Mouse (Mus musculus): Measurements from ENCODE around the gene Npsr1.

Npsr1 gene

DNA sequence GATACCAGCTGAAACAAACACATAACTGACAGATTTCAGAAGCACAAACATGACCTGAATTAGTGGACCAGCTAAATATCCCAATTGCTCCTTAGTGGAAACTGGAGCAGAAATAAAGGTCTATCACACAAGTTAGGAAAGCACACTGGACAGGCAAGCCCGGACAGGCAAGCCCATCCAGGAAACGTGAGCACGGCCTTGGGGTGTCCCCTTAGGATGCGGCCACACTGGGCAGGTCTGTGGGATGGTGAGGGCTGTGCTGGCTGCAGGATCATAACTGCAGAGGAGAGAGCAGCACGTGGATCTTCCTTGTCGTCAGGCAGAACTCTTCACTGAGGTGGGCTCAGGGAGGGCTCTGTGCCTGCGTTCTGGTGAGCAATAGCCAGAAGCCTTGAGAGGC lies at the start of gene Npsr1:
Gene Npsr1, plus strand, starts transcription at position 301 of the 400 bp plus-strand sequence.
- no peak for DNase-seq (ENCODE audit: low spot score)

DNA sequence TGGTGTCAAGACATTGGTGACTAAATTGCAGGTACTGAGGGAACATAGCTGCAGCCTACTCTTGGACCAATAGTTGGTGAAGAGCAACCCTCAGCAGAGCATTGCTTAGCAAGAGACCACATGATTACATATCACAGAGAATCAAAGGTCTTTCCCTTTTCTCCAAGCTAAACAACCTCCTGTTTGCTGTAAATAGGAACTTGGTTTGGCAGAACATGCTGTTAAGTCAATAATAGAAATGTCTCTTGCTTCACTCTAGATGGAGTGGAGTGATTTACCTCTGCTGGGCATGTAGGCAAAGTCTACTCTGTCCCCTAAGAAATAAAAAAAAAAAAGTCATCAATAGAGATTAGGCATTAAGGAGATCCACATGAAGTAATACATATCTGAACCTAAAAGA lies 46.3 kb upstream of the Npsr1 start:
- no peak for DNase-seq (ENCODE audit: low spot score)

DNA sequence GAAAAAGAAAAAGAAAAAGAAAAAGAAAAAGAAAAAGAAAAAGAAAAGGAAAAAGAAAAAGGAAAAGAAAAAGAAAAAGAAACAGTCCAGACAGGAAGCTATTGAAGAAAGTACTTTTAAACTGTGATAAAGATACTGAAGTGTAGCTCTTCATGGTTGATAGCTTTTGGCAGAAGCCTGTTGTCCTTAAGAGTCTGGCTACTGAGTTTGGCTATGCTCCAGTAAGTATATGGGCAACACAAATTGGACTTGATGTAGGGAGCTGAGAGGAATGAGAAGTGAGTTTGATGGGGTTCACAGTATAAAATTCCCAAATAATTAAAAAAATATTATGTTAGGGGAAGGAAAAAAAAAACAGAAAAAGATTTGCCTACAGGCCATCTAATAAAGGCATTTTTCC lies 34.5 kb upstream of the Npsr1 start:
- no peak for DNase-seq (ENCODE audit: low spot score)

DNA sequence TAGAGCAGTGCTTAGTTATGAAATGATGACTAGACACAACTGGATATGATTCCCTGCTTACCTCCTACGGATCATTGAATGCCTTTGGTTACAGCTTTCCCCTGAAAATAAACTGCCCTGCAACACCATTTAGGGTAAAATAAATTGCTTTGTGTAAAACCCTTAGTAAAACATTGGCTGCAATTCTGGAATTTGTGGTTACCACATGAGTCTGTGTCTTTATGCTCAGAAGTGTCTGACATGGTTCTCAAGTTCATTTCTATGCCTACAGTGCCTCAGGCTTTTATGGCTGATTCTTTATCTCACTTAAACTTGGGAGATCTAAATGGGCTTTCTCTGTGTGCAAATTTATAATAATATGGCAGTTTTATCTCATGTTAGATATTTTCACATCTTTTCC lies 26.1 kb upstream of the Npsr1 start:
- no peak for DNase-seq (ENCODE audit: low spot score)

DNA sequence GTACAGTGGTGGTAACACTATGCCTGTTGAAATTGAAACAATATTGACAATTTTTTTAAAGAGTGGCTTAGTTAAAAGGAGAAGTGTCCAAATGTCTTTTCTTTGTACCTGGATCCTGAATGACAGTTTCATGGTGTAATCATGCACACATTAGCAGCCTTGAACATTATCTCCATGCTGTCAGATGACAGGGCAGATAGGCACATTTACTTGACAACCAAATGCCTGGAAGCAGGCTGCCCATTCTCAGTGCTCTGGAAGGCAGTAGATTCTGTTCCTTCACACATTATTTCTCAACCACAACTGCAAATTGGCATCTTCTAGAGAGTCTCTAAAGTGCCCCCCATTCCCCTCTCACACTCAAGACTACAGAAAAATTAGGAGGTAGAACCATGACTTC lies 20.2 kb upstream of the Npsr1 start:
- DNase-seq (ENCODE audit: low spot score) = no peak

DNA sequence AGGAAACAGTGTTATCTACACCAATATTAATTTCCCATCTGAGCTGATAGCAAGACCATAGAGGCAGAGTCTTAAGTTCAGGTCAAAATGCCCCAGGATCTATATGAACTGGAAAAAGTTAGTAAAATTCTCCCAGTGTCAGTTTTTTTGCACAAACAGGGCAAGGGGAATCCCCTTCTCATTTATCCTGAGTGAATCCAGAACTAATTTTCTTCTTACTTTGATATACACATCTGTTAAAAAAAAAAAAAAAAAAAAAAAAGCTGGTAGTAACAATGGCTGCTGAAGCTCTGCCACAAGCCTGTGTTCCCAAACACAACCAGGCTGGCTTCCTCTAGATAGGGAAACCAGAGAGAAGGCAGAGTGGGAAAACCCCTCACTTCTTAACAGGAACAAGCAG lies 5.9 kb upstream of the Npsr1 start:
- DNase-seq (ENCODE audit: low spot score) = no peak

DNA sequence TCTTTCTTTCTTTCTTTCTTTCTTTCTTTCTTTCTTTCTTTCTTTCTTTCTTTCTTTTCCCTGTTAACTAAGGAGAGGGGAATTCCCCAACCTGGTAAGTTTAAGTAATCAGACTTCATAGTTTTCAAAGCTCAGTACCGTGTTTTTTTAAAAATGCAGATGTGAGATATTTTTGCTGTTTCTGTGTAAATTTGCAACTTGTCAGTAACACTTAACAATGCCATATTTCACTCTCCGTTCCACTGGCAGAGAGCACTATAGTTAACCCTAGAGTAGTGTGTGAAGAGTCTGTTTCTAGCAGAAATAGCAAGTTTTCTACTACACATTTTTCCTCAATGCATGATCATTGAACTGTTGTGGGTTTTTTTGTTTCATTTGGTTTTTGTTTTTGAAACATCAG lies 730 bp downstream of the Npsr1 start:
- no peak for DNase-seq (ENCODE audit: low spot score)

DNA sequence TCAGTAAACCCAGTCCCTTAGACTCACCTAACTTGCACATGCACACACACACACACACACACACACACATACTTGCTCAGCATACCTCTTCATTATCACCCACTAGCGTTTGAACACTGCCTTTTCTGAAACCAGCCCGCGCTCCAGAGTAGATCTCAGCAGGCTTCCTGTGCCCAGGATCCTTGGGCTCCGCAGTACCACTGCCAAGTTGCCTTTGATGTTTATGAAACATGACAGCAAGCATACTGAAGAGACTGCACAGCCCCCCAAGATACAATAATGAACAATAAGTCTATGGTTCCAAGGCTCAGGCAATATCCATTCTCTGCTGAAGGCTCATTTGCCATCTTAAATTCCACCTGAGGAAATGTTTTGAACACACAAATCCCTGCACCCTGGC lies 1.8 kb downstream of the Npsr1 start:
- no peak for DNase-seq (ENCODE audit: low spot score)

DNA sequence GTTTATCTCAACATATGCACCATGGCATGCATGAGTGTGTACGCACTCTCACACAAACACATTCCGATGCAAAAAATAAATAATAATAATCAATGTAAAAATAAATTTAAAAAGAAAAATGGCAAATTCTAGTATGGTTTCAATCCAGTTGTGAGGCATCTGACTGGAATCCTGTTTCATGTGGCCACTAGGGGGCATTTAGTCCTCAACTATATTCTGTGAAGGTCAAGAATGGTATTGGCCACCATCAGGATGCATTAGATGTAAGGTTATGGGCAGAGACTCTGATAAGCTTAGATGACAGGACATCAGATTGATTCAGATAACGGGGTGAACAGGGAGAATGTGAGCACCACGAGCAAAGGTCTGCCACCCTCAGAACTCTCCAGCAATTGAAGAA lies 21.6 kb downstream of the Npsr1 start:
- no peak for DNase-seq (ENCODE audit: low spot score)

DNA sequence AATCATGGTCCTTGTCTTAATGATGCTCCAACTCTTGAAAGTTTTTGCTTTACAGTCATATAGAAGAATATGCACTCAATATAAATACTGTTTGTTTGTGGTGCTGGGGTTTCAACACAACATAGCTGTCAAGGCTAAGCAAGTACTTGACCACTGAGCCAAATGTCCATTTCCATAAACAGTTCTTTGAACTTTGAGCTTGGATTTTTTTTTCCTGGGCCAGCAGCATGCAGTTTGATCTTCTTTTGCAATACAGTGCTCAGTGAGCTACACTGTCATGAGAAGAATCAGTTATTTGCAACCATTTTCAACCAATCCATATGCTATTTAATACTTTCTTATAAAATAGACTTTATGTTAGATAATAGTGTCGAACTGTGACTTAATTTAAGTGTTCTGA lies 35.3 kb downstream of the Npsr1 start:
- DNase-seq (ENCODE audit: low spot score) = no peak

DNA sequence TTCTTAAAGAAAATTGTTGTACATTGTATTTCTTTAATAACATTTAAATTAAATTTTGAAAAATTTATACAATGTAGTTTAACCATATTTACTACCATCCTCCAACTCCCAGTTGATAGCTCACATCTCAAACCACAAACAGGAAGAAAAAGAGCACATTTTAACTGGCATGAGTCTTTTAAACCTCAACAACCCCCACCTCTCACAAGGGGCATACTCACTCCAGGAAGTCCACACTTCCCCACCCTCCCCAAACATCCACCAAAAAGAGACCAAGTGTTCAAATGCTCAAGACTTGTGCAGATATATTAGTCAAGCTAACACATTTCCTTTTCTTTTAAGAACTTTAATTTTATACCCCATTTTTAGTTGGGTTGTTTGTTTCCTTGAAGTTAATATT lies 38.6 kb downstream of the Npsr1 start:
- DNase-seq (ENCODE audit: low spot score) = no peak

DNA sequence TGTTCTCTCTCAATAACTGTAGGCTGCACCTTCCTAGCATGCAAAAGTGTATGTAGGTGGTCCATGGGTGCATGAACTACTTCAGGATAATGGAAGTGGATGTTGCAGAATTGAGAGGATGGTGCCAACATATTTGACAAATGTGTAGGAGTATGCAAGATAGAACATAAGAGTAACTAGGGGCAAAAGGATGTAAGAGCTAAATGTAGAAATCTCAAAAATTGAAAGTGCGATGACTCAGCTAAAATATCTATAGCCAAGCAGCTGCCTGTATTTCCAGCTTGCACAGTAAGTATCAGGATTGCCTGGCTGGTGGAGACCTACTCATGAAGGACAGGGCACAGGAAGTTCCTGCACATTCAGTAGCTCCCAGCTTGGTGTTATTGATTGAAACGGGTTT lies 46.5 kb downstream of the Npsr1 start:
- DNase-seq (ENCODE audit: low spot score) = no peak

DNA sequence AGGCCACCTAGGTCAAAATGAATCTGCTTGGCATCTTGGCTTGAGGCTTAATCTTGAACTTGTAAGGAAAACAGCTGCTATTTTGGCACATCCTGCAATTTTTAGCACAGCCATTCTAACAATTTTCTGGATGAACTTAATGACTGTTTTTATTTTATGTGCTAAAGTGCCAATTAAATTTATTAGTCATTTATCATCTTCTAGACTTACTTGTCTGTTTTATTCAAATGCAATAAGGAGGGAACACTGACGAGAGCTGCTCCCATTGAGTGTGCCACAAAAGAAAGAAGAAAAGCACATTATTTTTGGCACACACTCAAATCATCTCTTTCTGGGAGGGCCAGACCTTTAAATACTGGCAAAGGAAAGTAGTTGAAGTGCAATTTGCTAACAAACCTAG lies 59.4 kb downstream of the Npsr1 start:
- no peak for DNase-seq (ENCODE audit: low spot score)

DNA sequence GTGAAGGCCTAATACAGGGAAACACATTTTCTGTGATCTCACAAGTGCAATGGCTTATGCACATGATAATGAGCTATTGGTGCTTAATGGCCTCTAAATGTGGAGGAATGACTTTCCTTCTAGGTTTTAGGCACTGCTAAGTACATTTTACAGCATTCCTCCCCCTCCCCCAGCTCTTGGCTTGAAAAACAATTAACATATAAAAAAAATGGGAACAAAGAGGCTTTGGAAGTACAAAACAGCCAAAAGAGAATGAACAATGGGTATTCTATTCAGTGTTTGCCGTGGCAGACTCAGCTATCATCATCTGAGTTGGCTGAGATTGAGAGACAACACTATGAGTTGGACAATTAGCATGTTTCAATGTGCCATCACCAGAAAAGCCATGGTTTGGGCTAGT lies 62.6 kb downstream of the Npsr1 start:
- DNase-seq (ENCODE audit: low spot score) = no peak

DNA sequence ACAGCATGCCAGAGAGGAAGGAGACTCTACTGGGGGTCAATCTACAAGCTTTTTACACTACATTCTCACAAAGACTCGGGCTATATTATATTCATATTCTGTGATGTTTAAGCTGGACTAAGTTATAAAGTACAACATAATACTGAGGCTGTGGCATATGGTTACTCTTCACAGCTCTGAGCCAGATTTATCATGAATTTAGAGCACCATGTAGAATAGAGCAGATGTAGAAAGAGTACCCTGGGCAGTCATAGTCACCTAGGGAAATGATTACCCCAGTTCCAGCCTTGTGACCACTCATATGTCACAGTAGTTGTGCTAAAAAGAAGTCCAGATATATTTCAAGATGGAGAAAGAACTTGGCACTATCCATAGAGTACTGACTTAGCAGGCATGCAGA lies 70.7 kb downstream of the Npsr1 start:
- DNase-seq (ENCODE audit: low spot score) = no peak

DNA sequence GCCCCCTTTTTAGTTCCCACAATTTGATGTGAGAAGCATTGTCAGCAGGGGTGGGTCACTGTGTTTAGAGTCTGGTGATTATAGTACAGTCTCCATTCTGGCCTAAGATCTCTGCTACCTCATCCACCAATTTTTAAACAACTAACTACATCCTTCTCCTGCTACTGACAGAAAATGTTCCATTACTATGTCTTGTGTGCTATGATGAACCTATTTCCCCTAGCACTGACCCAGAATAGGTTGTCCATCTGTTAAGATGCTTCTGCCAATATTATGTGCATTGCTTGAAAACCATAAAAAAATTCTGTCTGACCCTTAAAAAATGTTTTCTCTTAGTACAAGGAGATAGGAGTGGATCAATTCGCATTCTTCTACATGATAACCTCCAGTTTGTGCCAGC lies 72.9 kb downstream of the Npsr1 start:
- no peak for DNase-seq (ENCODE audit: low spot score)

DNA sequence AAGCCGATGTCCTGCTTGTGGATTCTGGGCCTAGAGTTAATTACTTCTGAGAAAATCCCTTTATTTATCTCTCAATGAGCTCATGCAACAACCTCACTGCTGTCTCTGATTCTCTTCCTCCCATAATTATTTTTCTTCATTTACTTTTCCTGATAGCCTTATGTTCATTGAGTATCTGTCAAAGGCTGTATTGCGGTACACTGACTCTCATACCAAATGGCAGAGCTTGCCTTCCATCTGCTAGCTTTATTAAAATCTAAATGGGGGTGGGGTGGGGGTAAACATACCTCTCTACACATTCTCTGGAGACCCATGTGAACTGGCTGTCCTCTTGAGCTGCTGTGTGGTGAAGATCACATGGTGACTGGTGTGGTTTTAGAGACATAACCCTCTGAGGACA lies 80.9 kb downstream of the Npsr1 start:
- no peak for DNase-seq (ENCODE audit: low spot score)

DNA sequence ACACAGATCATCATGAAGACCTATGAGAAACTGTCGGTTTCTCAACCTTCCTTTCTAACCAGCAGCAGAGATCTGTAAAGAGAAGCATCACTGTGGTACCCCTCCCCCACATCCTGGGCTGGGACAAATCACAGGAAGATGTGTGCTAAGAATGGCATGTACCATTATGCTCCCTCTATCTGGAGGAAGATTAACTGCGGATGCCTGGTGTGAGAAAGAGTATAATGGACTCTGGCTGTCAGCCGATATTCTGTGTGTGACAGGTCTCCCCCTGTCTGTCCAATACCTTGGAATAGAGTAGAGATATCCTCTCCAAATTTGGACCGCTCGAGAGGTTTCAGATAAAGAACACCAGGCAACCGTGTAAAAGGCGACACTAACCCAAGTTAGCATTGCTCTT lies 83.1 kb downstream of the Npsr1 start:
- no peak for DNase-seq (ENCODE audit: low spot score)

DNA sequence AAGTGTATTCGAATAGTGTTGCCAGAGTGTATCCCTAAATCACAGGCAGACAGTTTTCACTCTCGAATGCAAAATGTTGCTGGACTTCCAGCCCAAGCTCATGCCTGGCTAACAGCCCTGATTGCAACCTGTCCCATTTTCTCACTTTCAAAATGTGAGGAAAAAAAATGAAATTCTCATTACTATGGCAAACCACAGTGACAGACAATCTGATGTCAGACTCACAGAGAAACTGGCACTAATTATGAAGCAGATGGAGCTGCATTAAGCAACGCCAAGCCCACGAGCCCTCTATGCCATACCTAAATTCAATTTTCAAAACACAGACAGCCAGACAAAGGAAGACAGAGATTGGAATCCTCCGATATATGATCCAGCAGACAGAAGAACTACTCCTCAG lies 88.5 kb downstream of the Npsr1 start:
- no peak for DNase-seq (ENCODE audit: low spot score)

DNA sequence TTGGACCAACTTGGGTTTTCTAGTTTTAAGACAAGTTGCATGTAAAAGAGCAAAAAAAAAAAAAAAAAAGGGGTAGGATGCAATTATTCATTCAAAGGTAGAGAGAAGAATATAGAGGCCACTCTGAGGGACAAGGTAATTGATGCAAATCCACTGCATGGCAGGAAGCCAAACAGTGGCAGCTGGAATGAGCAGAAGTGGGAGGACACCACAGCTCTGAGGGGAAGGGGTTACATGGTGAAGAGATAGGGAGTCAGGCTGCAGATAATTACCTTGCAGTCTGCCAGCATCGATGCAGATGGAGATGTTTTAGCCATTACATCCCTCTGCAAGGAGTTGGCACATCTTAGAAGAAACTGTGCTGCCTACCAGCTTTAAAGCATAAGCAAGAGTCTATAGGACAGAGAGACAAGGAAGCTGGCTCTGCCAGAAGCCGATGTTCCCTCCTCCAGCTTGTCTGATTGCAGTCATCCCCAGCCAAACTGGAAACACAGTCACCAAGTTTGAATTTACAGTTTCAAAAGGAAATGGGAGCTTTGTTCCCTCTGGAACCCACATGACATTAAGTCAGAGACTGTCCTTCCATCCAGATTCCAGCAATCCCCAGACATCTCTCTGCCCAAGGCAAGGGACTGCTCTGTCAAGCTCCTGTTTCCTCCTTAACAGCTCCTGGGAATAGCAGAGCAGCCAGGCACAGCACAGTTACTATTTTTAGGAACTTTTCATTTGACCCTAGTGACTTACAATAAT lies 91.9 kb downstream of the Npsr1 start:
- DNase-seq (ENCODE audit: low spot score) = no peak

DNA sequence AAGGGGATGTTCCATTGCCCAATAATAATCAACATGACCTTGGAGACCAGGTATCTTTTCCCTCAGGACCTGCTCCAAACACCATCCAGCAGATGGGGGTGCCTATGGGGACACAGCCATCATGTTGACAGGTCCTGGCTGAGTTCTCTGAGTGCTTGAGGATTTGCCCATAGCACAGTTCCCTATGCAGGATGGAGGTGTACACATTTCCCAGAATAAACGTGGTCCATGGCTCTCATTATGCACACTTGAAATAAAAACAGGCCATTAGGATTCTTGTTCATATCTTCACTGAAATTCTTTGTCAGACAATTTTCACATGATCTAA lies 92.4 kb downstream of the Npsr1 start:
- no peak for DNase-seq (ENCODE audit: low spot score)

DNA sequence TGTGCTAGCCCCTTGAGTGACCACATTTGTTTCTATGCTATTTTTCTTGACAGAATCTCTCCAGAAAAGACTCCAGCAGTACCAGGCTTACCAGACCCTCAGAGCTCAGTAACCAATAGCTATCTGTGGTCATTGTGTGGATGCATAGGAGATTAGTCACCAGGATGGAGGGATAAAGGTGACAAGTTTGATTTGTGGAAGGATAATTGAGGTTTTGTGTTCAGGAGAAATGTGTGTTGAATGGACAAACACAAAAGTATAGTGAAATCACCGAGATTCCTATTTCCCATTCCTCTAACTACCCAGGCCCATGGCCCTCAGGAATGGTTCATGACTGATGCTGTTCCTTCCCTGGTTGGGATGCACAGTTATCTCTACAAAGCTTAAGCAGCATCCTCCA lies 100.5 kb downstream of the Npsr1 start:
- no peak for DNase-seq (ENCODE audit: low spot score)

DNA sequence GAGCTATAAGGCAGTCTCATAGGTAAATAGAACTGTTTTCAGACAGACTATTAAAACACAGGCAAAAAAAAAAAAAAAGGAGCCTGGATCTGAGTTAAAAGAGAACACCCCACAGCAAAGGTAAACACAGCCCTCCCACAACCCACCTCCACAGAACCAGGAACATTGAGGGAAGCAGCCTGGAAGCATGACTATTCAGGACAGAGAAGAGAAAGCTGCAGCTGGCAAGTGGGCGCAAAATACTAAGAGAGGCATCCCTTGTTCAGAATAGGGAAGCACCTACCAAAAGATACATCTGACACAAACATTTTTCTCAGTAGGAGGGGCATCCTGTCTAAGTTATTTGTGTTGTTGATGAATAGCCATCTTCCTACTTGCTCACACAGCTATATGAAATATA lies 113.8 kb downstream of the Npsr1 start:
- no peak for DNase-seq (ENCODE audit: low spot score)

DNA sequence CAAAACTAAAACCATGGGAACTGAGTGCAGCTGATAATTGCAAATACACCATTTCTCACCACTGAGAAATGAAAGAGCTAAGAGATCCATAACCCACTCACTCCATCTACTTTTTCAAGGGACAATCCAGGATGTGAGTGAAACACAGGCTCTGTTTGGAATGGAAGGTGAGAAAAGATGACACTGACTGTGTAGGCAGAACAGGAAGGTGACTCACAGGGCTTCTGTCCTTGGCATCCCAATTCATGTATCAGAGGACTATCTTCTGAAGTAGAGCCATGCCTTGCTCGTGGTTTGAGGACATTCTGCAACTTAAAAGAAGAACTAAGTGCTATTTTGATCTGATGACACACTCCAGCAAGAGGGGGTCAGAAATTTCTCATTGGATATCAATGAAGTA lies 119.9 kb downstream of the Npsr1 start:
- no peak for DNase-seq (ENCODE audit: low spot score)

DNA sequence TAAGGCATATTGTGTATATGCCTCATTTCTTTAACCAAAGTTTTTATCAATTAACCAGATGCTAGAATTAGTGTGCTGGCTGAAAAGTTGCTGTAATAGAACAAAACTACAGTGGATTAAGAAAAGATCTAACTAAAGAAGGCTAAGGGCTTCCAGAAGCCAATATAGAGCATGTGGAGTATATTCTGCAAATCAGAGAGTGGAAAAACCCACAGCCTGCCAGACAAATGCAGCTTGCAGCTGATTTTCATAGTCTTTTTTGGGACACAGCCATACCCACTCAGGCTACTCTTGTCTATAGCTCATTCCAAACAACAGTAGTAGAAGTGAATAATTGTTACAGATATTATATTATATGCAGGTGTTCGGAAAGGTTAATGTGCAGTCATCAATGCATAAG lies 138.7 kb downstream of the Npsr1 start:
- no peak for DNase-seq (ENCODE audit: low spot score)
